Mouse (Mus musculus): ENCODE results near the gene Egfr.

The Egfr gene

DNA sequence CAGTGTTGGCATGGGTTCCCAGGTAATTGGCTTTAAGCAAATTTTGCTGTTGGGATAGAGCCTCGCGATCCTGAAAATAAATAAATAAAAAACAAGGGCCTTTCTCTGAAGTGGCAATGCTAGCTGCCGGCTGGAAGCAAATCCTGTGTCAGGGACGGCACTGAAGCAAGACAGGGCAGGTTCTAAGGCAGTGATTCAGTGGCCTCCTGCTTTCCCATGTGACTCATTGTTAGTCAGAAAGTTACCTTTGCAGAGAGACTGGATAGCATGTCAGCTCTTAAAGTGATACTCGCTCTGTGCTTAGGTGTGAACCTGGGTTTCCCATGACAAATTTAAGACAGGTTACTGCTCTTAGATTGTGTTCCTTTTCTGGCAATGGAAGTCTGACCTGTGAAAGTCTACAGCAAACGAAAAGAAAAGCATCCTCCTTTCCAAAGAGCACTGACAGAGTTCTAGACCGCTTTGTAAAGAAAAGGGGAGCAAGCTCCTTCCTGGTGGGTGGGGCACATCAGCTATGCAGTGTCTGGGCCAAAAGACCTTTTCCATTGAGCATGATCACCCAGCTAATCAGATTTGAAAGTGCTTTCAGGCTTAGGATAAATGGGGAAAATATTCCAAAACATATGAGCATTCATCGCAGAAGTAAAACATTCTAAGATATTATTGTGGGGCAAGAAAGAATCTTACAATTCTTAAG is 78.7 kb downstream of the Egfr start:
- DNase-seq: no peak

DNA sequence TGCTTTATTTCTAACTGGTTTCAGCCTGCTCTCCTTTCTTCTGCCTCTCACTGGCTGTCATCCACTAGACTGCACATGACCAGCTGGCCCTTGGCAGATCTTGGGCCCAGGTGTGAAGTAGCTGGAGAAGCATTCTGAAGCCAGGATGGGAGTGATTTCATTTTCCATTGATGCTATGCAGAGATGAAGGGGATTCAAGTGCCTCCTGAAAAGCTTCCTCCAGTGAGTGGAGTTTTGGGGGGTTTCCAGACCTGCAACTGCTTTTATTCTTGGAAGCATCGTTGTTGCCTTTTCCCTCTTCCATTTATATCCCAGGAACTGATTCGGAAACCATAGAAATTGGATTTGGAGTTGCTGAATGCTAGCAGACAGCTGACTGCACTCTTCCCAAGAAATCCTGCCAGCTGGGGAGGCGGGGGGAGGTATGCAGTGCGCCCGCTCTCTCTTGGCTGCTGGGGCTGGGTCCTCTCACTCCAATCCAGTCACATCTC is 80.0 kb downstream of the Egfr start:
- peak; percentile 41 for DNase-seq

DNA sequence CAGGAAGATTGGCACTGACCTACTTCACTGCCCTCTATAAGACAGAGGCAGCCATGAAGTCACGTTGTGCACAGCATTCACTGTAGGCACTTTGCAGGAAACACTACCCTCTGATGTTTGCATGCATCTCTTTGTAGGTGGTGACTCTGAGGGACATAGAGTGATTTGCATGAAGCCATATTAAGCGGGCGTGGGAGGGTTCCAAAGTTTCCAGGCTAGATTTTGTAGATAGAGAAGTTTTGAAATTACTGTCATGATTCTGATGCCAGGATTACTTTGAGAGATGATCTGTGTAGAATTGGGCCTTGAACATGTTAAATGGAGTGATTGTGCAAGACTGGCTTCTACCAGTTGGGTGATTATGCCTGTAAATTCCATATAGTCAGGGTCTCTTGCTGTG is 86.8 kb downstream of the Egfr start:
- DNase-seq: no peak

GRCm38 (mm10) chr11:16842924-16843323 is 90.9 kb downstream of the Egfr start:
- no peak for DNase-seq

DNA sequence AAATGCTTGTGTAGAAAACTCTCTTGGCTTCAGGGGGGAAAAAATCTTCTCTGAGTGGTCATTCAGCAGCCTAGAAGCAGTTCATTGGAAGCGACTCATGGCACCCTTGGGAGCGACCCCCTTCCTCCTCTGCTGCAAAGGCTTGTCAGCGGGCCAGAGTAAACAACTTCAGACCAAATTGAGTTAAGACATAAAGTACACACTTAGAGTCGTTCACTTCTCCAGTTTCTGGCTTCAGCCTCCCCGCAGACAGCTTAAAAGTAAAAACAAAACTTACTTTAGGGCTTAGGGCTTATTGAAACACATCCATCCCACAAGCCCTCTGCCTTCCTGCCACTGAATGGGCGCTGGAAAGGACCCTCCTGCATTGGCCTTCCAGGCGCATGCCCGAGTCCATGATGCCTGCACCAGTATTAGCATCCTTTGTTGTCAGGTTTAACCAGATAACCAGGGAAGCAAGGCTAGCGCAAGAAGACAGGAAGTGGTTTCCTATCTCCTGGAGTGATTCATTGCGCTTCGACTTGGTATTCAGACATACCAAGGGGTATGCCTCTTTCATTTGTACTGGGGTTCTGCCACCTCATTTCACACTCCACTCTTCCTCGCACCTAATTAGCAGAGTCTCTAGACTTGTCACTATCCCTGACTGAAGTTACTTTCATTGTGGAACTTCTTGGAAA is 92.0 kb downstream of the Egfr start:
- no peak for DNase-seq

DNA sequence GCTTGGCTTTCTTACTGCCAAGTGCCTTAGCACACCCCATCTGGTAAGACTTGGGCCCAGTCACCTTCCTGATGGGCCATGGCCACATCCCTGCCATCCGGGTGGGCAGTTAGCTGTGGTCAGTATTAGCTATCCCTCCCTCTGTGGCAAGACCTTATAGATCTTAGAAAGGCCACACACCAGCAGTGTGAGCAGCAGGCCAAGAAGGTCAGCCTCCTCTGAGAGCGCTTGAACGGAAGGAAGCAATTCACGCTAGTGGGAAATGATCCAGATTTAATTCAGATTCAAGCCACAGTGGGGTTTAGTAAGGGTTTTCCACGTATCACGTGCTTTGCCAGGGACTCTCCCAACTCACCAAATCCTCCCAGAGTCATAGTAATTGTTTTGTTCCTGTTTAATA is 96.9 kb downstream of the Egfr start:
- DNase-seq: no peak

DNA sequence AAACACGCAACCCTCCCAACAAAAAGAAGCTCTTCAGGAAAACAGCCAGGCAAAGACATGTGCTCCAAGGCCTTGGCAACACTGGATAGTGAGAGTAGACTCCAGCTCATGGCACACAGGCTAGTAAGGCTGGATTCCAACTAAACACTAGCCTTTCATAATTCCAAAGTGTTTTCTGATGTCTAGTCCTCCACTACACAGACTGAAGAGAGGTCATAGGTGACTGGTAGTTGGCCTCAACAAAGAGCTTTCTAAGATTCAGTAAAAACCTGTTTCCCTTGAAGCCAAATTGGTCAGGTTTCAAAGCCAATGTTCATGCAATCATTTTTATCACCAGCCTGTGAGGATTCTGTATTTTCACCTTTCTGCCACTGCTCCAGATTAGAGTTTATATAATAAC is 99.4 kb downstream of the Egfr start:
- no peak for DNase-seq

GRCm38 (mm10) chr11:16854111-16854510 is 102.1 kb downstream of the Egfr start:
- DNase-seq: no peak

DNA sequence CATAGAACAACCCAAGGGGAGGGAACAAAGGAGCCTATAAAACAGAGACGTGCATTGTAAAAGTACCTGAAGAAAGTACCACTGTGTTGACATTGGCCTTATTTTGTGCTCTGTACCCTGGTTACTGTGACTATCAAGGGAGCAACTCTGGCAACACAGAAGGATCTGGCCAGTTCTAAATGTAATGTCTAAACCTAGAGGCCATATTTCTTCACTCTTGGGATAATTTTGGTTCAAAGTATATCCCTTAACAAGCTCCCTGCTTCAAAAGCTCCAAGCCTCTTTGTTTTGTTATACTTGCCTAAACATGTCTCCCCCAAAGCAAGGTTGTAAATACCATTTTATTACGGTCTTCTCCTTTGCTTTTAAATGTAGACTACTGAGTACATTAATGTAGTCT is 105.3 kb downstream of the Egfr start:
- DNase-seq: no peak

DNA sequence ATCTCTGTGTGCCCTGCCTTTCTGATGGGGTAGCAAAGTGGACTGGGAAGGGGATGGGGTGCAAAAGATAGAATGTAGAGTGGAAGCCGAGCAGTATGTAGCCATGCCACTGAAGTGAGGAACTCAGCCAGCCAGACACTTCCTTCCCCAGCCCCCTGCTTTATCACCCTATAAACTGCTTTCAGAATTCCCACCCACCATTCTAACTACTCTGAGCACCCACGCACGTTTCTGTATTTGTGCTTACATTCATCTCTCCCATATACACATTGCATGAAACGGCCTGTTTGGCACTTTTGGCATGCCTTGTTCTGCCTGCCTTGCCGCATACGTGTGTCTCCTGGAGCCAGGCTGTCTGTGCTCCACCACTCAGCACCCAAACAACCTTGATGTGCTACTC is 109.0 kb downstream of the Egfr start:
- DNase-seq: peak; percentile 44

- no peak for DNase-seq
Observed at GRCm38 (mm10) chr11:16863547-16863946, 111.5 kb downstream of the Egfr start.

- DNase-seq: no peak
Observed at GRCm38 (mm10) chr11:16864980-16865561, 113.1 kb downstream of the Egfr start.

DNA sequence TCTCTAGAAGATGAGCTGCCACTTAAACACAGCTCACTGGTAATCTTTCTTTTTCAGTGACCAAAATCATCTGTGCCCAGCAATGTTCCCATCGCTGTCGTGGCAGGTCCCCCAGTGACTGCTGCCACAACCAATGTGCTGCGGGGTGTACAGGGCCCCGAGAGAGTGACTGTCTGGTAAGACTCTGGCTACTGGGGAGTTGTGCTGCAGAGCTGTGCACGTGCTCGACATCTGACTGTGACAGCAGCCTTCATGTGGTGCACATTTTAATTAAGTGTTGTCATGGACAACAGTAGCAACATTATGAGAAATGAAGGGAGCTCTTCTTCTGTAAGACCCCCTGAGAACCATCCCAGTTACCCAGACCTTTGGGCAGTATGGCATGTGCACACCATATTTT is 116.0 kb downstream of the Egfr start:
- DNase-seq: no peak

GRCm38 (mm10) chr11:16869506-16869905 is 117.5 kb downstream of the Egfr start:
- DNase-seq: no peak

- DNase-seq: peak; percentile 15
Observed at GRCm38 (mm10) chr11:16871120-16871519, 119.1 kb downstream of the Egfr start.

- no peak for DNase-seq
Observed at GRCm38 (mm10) chr11:16877676-16878378, 125.8 kb downstream of the Egfr start.

GRCm38 (mm10) chr11:16881932-16882331 is 129.9 kb downstream of the Egfr start:
- DNase-seq: no peak

DNA sequence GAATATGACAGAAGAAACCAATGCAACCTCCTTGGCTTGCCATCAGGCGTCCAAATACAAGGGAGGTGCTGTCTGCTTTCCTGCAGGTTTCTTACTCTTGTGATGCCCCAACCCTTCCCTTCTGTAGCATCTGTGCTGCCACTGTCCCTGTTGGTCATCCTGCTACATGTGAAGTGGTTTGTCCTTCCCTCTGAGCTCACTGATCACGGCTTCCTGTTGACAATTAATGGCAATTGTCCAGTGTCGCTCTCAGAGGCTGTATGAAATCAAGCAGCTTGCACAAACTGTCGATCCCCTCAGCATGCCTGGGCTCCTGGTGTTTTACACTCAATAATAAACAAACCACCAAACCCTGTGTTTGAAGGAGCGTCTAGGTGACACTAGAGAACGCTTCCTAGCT is 134.1 kb downstream of the Egfr start:
- DNase-seq: no peak

DNA sequence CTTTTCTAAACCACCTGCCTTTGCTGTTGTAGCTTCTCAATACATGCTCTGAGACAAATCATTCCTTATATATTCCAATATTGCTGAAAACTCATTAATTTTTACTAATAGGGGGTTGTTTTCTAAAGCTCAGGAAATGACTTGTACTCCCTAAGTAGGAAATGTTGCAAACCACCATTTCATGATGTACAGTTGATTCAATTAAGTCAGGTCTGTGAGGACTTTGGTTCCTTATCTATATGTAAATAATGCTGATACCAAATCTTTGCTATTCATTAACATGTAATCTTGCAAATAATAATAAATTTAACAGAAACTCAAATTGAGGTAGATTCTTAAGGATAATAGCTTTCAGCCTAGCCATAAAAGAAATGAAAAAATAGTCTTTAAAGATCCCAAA is 136.1 kb downstream of the Egfr start:
- no peak for DNase-seq

- peak; percentile 21 for DNase-seq
Observed at GRCm38 (mm10) chr11:16895441-16896356, 143.7 kb downstream of the Egfr start.

GRCm38 (mm10) chr11:16897681-16898080 is 145.7 kb downstream of the Egfr start:
- DNase-seq: no peak

- DNase-seq: no peak
Observed at GRCm38 (mm10) chr11:16900182-16900581, 148.2 kb downstream of the Egfr start.

All from right cerebral cortex, adult 18-20 months (tissue).